Mouse (Mus musculus) liver, adult 2 months (tissue): ENCODE data around the gene Vmp1. TPM values are rescaled to one million over a fixed set of nuclear protein-coding genes. Genes with fewer than 3 reads are reported as not detected.

Experiments used
- DNase-seq: peaks from one replicate; pipeline ENCODE4 v3.0.0-alpha.2; 2011; ENCODE audit warnings: low read depth, low spot score; ENCODE audit errors: extremely low read depth
- H3K27ac ChIP-seq: fragments of 200-500 bp; replicated peaks from 2 replicates; pipeline ENCODE4 v1.5.1; 2012; ENCODE audit warnings: low read depth, mild to moderate bottlenecking, control low read depth, inconsistent platforms, low read length; ENCODE audit not compliant: insufficient read depth
- H3K27me3 ChIP-seq: fragments of 200-500 bp; 2 replicates; pipeline ENCODE4 v1.6.1; 2012; ENCODE audit warnings: mild to moderate bottlenecking, moderate library complexity, low read length, inconsistent platforms; ENCODE audit not compliant: control insufficient read depth, insufficient read depth
- H3K36me3 ChIP-seq: fragments of 200-500 bp; 2 replicates; pipeline ENCODE4 v1.6.1; 2012; ENCODE audit warnings: low read length, inconsistent platforms; ENCODE audit not compliant: control insufficient read depth, insufficient read depth
- H3K4me1 ChIP-seq: fragments of 200-500 bp; 2 replicates; pipeline ENCODE4 v1.6.1; 2011; ENCODE audit warnings: low read length; ENCODE audit not compliant: control insufficient read depth, insufficient read depth
- H3K4me3 ChIP-seq: fragments of 200-500 bp; 2 replicates; pipeline ENCODE4 v1.5.1; 2011; ENCODE audit warnings: low read depth, mild to moderate bottlenecking, control low read depth, low read length, moderate library complexity; ENCODE audit not compliant: insufficient read depth
- H3K79me2 ChIP-seq: fragments of 200-500 bp; 2 replicates; pipeline ENCODE4 v1.6.1; 2012; ENCODE audit warnings: inconsistent platforms, mild to moderate bottlenecking, low read length, moderate library complexity; ENCODE audit not compliant: control insufficient read depth, insufficient read depth
- H3K9ac ChIP-seq: fragments of 200-500 bp; 2 replicates; pipeline ENCODE4 v1.6.1; 2012; ENCODE audit warnings: low read depth, mild to moderate bottlenecking, control low read depth, inconsistent platforms, low read length
- CTCF ChIP-seq: fragments of 200-500 bp; IDR thresholded peaks from 2 replicates; pipeline ENCODE4 v1.5.1; 2011; ENCODE audit warnings: low read depth, low read length, control low read depth
- POLR2A ChIP-seq: fragments of 200-500 bp; IDR thresholded peaks from 2 replicates; pipeline ENCODE4 v1.6.1; 2011; ENCODE audit warnings: low read length, control low read depth; ENCODE audit not compliant: insufficient read depth; ENCODE audit errors: extremely low read depth
- WGBS: fragments of 180-500 bp; shearing (Covaris S2); methylation state at CpG from one replicate; pipeline ENCODE4 v1.1.7; 2018; 5-methylcytosine and 5-hydroxymethylcytosine counted together
- polyA plus RNA-seq: library from polyadenylated mRNA; depleted of rRNA; stranded (reverse); fragments of >200 nt; gene quantifications from 2 replicates; pipeline ENCODE4 v1.2.3, GENCODE M21; 2012
- total RNA-seq: library from RNA; depleted of rRNA; stranded (reverse); fragments of >200 nt; gene quantifications from 2 replicates; pipeline ENCODE4 v1.2.3, GENCODE M21; 2014

Gene Vmp1
- total and polyA plus RNA-seq, 2 experiments: 37.8 to 93.6 TPM

DNA sequence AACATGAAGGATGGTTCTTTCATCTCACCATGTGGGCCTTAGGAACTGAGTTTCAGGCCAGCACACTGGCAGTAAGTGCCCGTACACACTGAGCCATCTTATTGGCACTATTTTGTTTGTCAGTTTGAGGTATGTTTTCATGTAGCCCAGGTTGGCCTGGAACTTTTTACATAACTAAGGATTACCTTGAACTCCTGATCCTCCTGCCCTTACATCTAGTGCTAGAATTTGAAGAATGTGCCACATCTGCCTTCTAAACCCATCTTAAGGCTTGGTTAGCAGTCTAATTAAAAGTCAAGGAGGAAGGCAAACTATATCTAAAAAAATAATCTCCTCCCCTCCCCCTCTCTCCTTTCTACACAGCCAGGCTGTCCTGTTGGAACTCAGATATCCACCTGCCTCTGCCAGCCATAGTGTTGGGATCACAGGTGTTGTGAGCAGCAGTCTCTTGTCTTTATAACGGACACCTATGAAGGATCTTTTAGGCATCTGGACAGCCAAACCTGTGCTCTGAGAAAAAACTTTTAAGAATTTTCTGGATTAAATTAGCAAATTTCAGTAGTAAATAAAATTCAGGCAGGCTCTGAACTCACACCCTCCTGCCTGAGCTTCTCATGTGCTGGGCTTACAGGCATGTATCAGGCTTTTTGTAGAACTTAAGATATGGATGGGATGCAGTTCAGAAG is 91.6 kb downstream of the Vmp1 start:
- H3K79me2 ChIP-seq: no peaks in the 10 kb centered on the region
- peaks cover 8% of the 10 kb centered on the region; the same call in 1 of the 2 replicates for H3K36me3 ChIP-seq
- WGBS: 89% methylated on average over 2 of the region's 2 CpGs
- no peak overlapping the region for H3K9ac ChIP-seq
- H3K4me1 ChIP-seq: peaks cover 16% of the 10 kb centered on the region
- no peaks in the 10 kb centered on the region for H3K27me3 ChIP-seq
- TF ChIP-seq CTCF (no peak), POLR2A (no peak)
- no peak overlapping the region for H3K4me3 ChIP-seq
- H3K27ac ChIP-seq: no peak overlapping the region
- no peak for DNase-seq

DNA sequence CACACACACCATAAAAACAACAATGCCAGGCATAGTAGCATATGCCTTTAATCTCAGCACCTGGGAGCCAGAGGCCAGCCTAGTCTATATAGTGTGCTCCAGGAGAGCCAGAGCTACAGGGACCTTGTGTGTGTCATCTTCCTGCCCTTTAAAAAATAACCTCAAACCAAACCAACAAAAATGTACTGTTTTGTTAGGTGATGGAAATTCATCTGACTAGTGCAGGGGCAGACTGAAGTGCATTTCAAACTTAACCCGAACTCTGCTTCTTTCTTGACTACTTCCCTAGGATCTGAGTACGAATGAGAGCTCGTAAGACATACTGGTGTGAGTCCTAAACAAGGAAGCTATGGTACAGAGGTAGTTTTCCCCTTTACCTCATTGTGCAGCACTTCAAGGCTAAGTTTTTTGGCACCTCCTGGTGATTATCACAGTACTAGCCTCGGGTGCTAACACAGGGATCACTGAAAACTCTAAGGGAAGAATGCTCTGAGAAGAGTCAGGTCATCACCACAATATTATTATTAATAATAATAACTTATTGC is 92.3 kb downstream of the Vmp1 start:
- no peak for DNase-seq
- Histone ChIP-seq H3K36me3 (peaks cover 8% of the 10 kb centered on the region; the same call in 1 of the 2 replicates), H3K4me1 (peaks cover 12% of the 10 kb centered on the region), H3K27ac (no peak overlapping the region), H3K9ac (no peak overlapping the region), H3K27me3 (no peaks in the 10 kb centered on the region), H3K4me3 (no peak overlapping the region), H3K79me2 (no peaks in the 10 kb centered on the region)
- 81% methylated on average over 4 of the region's 4 CpGs for WGBS
- TF ChIP-seq POLR2A: no peak
- no peak for TF ChIP-seq CTCF

DNA sequence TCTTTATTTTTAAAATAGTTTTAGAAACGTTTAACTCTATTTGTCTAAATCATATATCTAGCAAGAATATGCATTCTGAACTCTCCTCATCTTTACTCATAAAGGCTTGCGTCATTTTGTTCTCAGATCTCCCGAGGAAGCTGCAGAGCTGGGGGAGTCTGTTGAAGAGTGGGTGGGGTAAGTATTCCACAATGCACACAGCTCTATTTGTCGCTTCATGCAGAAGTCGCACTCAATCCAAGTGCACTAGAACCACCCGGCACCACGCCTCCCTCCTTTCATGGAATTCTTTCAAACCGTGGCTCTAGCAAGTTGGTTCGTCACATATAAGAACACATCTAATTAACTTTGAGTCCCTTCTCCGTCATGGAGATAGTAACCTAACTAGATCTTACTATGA is 93.1 kb downstream of the Vmp1 start:
- 91% methylated on average over 10 of the region's 10 CpGs for WGBS
- Histone ChIP-seq H3K27ac (no peak overlapping the region), H3K36me3 (peaks cover 8% of the 10 kb centered on the region; the same call in 1 of the 2 replicates), H3K4me3 (no peak overlapping the region), H3K4me1 (peaks cover 8% of the 10 kb centered on the region), H3K9ac (no peak overlapping the region), H3K79me2 (no peaks in the 10 kb centered on the region; the same call in 1 of the 2 replicates), H3K27me3 (no peaks in the 10 kb centered on the region)
- TF ChIP-seq POLR2A (no peak), CTCF (no peak)
- DNase-seq: no peak

DNA sequence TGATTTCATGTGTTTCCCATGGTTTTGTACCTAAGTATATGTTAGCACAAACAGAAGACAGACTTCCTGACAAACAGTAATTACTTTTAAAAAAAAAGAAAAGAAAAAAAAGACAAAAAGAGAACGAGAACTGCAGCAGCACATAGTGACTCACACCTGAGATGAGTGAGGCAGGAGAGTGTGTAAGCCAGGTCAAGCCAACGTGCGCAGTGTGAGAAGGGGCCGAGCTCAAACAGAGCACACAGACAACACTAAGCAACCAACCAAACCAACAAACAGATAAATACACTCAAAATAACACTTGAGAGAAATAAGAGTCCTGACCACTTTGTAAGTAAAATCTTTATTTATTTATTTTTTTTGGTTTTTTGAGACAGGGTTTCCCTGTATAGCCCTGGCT is 93.6 kb downstream of the Vmp1 start:
- DNase-seq: no peak
- Histone ChIP-seq H3K79me2 (no peaks in the 10 kb centered on the region; the same call in 1 of the 2 replicates), H3K27me3 (no peaks in the 10 kb centered on the region), H3K27ac (no peak overlapping the region), H3K9ac (no peak overlapping the region), H3K4me1 (peaks cover 8% of the 10 kb centered on the region), H3K4me3 (no peak overlapping the region), H3K36me3 (peaks cover 12% of the 10 kb centered on the region)
- 86% methylated on average over 4 of the region's 4 CpGs for WGBS
- TF ChIP-seq CTCF (no peak), POLR2A (no peak)

DNA sequence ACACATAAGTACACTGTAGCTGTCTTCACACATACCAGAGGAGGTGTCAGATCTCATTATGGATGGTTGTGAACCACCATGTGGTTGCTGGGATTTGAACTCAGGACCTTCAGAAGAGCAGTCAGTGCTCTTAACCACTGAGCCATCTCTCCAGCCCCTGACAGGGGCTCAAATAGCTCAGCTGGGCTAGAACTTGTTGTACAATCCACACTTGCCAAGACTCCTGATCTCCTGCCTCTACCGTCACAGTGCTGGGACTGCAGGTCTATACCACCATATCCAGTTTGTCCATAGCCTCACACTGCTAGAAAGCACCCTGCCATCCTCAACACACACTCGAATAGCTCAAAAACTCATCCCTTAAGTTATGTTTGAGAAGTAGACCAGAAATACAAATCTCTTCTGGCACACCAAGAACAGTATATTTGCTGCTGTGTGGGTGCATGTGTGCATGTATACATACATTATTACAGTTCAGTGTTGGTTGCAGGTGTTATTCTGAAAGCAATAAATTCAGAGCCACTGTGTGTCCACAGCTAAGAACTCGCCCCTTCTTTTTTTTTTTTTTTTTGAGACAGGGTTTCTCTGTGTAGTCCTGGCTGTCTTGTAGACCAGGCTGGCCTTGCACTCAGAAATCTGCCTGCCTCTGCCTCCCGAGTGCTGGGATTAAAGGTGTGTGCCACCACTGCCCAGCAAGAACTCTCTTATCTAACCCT is 94.9 kb downstream of the Vmp1 start:
- peaks cover 18% of the 10 kb centered on the region for H3K36me3 ChIP-seq
- no peak overlapping the region for H3K4me3 ChIP-seq
- H3K27ac ChIP-seq: peak overlapping the region; percentile 62; the same call in 1 of the 2 replicates
- no peak for DNase-seq
- H3K9ac ChIP-seq: no peak overlapping the region
- H3K27me3 ChIP-seq: no peaks in the 10 kb centered on the region
- WGBS: 93% methylated on average over 4 of the region's 4 CpGs
- H3K79me2 ChIP-seq: no peaks in the 10 kb centered on the region; the same call in 1 of the 2 replicates
- H3K4me1 ChIP-seq: peaks cover 8% of the 10 kb centered on the region
- TF ChIP-seq POLR2A: no peak
- no peak for TF ChIP-seq CTCF
